8 mouse cellular contexts compared by ENCODE assay signal in the genomic region with DNA sequence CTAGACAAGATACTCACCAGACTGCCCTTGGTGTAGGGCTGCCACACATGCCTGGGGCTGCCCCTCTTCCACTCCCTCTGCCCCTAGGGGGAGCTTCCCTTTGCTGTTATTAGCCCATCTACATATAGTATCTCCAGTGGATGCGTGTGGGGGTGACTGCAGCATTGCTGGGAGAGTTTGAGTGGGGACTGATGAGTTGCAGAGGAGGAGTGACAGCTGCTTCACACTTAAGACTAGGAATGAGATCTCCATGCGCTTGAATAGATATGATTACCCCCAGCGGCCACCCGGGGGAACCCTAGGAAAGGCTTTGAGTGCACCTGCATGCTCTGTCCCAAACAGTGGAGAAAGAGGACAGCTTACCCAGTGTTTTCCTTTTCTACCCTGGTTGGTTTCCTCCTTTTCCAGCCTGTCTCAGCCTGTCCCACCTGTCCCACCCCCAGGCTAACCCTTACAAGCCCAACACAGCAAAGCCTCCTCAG. TPM values are rescaled to one million over a fixed set of nuclear protein-coding genes. Genes with fewer than 3 reads are reported as not detected.
DNase-seq lines count a peak whose midpoint lies in the region; ATAC-seq and TF ChIP-seq lines count a peak whose summit lies in the region.

No protein-coding gene starts in this region.

- H3K9me3 ChIP-seq in hindbrain, embryonic 16.5 days (ENCODE audit: control insufficient read depth, low read length) = no peaks in the 10 kb centered on the region
- no peaks in the 10 kb centered on the region for H3K9me3 ChIP-seq in hindbrain, postnatal 0 days (ENCODE audit: low read length)
- H3K9me3 ChIP-seq in intestine, embryonic 16.5 days (ENCODE audit: control insufficient read depth, low read length) = no peaks in the 10 kb centered on the region
- no peaks in the 10 kb centered on the region for H3K9me3 ChIP-seq in hindbrain, embryonic 14.5 days (ENCODE audit: control insufficient read depth, low read length)

- 68% methylated on average over 4 of the region's 4 CpGs for WGBS in hindbrain, embryonic 16.5 days
- WGBS in hindbrain, postnatal 0 days = 82% methylated on average over 4 of the region's 4 CpGs
- 70% methylated on average over 4 of the region's 4 CpGs for WGBS in intestine, embryonic 16.5 days
- WGBS in hindbrain, embryonic 14.5 days = 75% methylated on average over 4 of the region's 4 CpGs

- no peaks in the 10 kb centered on the region for H3K27me3 ChIP-seq in hindbrain, embryonic 16.5 days (replicated peaks; ENCODE audit: control insufficient read depth, insufficient read depth, low read length)
- H3K27me3 ChIP-seq in hindbrain, postnatal 0 days (ENCODE audit: insufficient read depth, low read length) = no peaks in the 10 kb centered on the region
- H3K27me3 ChIP-seq in intestine, embryonic 16.5 days (replicated peaks; ENCODE audit: control insufficient read depth, insufficient read depth, low read length) = no peaks in the 10 kb centered on the region
- no peaks in the 10 kb centered on the region for H3K27me3 ChIP-seq in hindbrain, embryonic 14.5 days (ENCODE audit: control insufficient read depth, insufficient read depth, low read length)

- ATAC-seq in hindbrain, embryonic 16.5 days = 0 out of 2 replicates have a peak, but pooled peaks have one; percentile 17
- ATAC-seq in hindbrain, postnatal 0 days = no peak
- ATAC-seq in intestine, embryonic 16.5 days = 0 out of 2 replicates have a peak, but pooled peaks have one; percentile 24
- no peak for ATAC-seq in hindbrain, embryonic 14.5 days (ENCODE audit: low FRiP score)

- H3K36me3 ChIP-seq in hindbrain, embryonic 16.5 days (ENCODE audit: control insufficient read depth, insufficient read depth, low read length) = peaks cover 2% of the 10 kb centered on the region
- H3K36me3 ChIP-seq in hindbrain, postnatal 0 days (ENCODE audit: insufficient read depth, low read length) = peaks cover 28% of the 10 kb centered on the region
- peaks cover 7% of the 10 kb centered on the region for H3K36me3 ChIP-seq in intestine, embryonic 16.5 days (ENCODE audit: control insufficient read depth, insufficient read depth, low read length)
- peaks cover 48% of the 10 kb centered on the region for H3K36me3 ChIP-seq in hindbrain, embryonic 14.5 days (replicated peaks; ENCODE audit: control insufficient read depth, insufficient read depth)

- no peak overlapping the region for H3K27ac ChIP-seq in hindbrain, embryonic 16.5 days (ENCODE audit: low read depth, low read length)
- no peak overlapping the region for H3K27ac ChIP-seq in hindbrain, postnatal 0 days
- H3K27ac ChIP-seq in intestine, embryonic 16.5 days (ENCODE audit: low read length) = no peak overlapping the region
- H3K27ac ChIP-seq in hindbrain, embryonic 14.5 days = no peak overlapping the region

- DNase-seq in hindbrain, postnatal 0 days (ENCODE audit: low spot score) = no peak
- peak; percentile 31 for DNase-seq in CD4-positive, CD25-positive, alpha-beta regulatory T cell, adult 2 months (ENCODE audit: low read depth, low spot score)
- peak; percentile 28 to 58 for DNase-seq in adrenal gland, postnatal 36 days
- peak; percentile 30 to 55 for DNase-seq in right cerebral cortex, adult 2 months (ENCODE audit: low spot score in 2 of 2)
- no peak for DNase-seq in testis, postnatal 10 days (ENCODE audit: low spot score)
- no peak for DNase-seq in hindbrain, embryonic 14.5 days (ENCODE audit: low spot score)

- H3K4me1 ChIP-seq in hindbrain, embryonic 16.5 days (ENCODE audit: control insufficient read depth, insufficient read depth, low read depth, low read length) = no peaks in the 10 kb centered on the region
- H3K4me1 ChIP-seq in hindbrain, postnatal 0 days (ENCODE audit: insufficient read depth, low read length) = no peaks in the 10 kb centered on the region
- 0 out of 2 replicates have a peak, but pooled peaks cover 2% of the 10 kb centered on the region for H3K4me1 ChIP-seq in intestine, embryonic 16.5 days (ENCODE audit: control insufficient read depth, insufficient read depth, low read length)
- H3K4me1 ChIP-seq in hindbrain, embryonic 14.5 days (replicated peaks; ENCODE audit: control insufficient read depth, insufficient read depth, low read length) = no peaks in the 10 kb centered on the region

- no peak; the same call in 1 of the 2 replicates for TF ChIP-seq CTCF in hindbrain, postnatal 0 days (IDR thresholded peaks at IDR 0.05; ENCODE audit: low read depth)

- H3K4me3 ChIP-seq in hindbrain, embryonic 16.5 days (ENCODE audit: low read length) = no peak overlapping the region
- no peak overlapping the region for H3K4me3 ChIP-seq in hindbrain, postnatal 0 days (ENCODE audit: low read length)
- H3K4me3 ChIP-seq in intestine, embryonic 16.5 days (ENCODE audit: low read length) = no peak overlapping the region
- H3K4me3 ChIP-seq in hindbrain, embryonic 14.5 days (replicated peaks; ENCODE audit: low read length) = no peak overlapping the region

- no peak overlapping the region for H3K9ac ChIP-seq in hindbrain, embryonic 16.5 days (ENCODE audit: low read depth, low read length)
- H3K9ac ChIP-seq in hindbrain, postnatal 0 days (replicated peaks; ENCODE audit: low read length) = no peak overlapping the region
- no peak overlapping the region for H3K9ac ChIP-seq in intestine, embryonic 16.5 days (ENCODE audit: low read depth, low read length)
- H3K9ac ChIP-seq in hindbrain, embryonic 14.5 days = no peak overlapping the region

- H3K4me2 ChIP-seq in hindbrain, embryonic 16.5 days (ENCODE audit: low read length) = no peak overlapping the region
- no peak overlapping the region for H3K4me2 ChIP-seq in hindbrain, postnatal 0 days (ENCODE audit: low read depth, low read length)
- no peak overlapping the region for H3K4me2 ChIP-seq in intestine, embryonic 16.5 days (ENCODE audit: low read depth, low read length)
- H3K4me2 ChIP-seq in hindbrain, embryonic 14.5 days (replicated peaks) = no peak overlapping the region

RNA-seq across cellular contexts. Expression of a gene that starts 9.1 kb away (rescaled TPM):
- polyA plus RNA-seq in hindbrain, embryonic 16.5 days (2015; fragmentation: Nextera tagmentation; extraction: Ambion mirVana) = 8.4 and 8.9 TPM in 2 replicates
- 2.4 and 8.7 TPM in 2 replicates for total RNA-seq in hindbrain, postnatal 0 days (2014; rRNA removed)
- 3.9 and 4.3 TPM in 2 replicates for polyA plus RNA-seq in hindbrain, postnatal 0 days (2015; fragmentation: Nextera tagmentation; extraction: Ambion mirVana)
- total RNA-seq in adrenal gland, postnatal 36 days (2021) = 1 to 10 TPM in 1 of 2 experiments, under 1 TPM in 1; 0.96 to 1.2 TPM
- 4.2 and 5.1 TPM in 2 replicates for polyA plus RNA-seq in intestine, embryonic 16.5 days (2015; fragmentation: Nextera tagmentation; extraction: Ambion mirVana)
- 6.0 and 7.6 TPM in 2 replicates for polyA plus RNA-seq in hindbrain, embryonic 14.5 days (2014; fragmentation: Nextera tagmentation; extraction: Ambion mirVana)

RNA-seq across cellular contexts. Expression of a gene that starts 34.7 kb away (rescaled TPM):
- polyA plus RNA-seq in hindbrain, embryonic 16.5 days (2015; fragmentation: Nextera tagmentation; extraction: Ambion mirVana) = 1.7 and 2.0 TPM in 2 replicates
- total RNA-seq in hindbrain, postnatal 0 days (2014; rRNA removed) = 1.2 and 2.3 TPM in 2 replicates
- polyA plus RNA-seq in hindbrain, postnatal 0 days (2015; fragmentation: Nextera tagmentation; extraction: Ambion mirVana) = 1.2 TPM in 2 replicates
- 10 to 100 TPM; 31.2 to 75.4 TPM for total RNA-seq in adrenal gland, postnatal 36 days (2021)
- polyA plus RNA-seq in intestine, embryonic 16.5 days (2015; fragmentation: Nextera tagmentation; extraction: Ambion mirVana) = 15.0 and 15.1 TPM in 2 replicates
- 0.78 and 1.1 TPM in 2 replicates for polyA plus RNA-seq in hindbrain, embryonic 14.5 days (2014; fragmentation: Nextera tagmentation; extraction: Ambion mirVana)

RNA-seq across cellular contexts. Expression of a gene that starts 56.9 kb away (rescaled TPM):
- polyA plus RNA-seq in hindbrain, embryonic 16.5 days (2015; fragmentation: Nextera tagmentation; extraction: Ambion mirVana) = 20.4 and 24.8 TPM in 2 replicates
- total RNA-seq in hindbrain, postnatal 0 days (2014; rRNA removed) = 20.8 and 22.5 TPM in 2 replicates
- 15.5 and 17.5 TPM in 2 replicates for polyA plus RNA-seq in hindbrain, postnatal 0 days (2015; fragmentation: Nextera tagmentation; extraction: Ambion mirVana)
- total RNA-seq in adrenal gland, postnatal 36 days (2021) = 10 to 100 TPM; 20.4 to 21.6 TPM
- polyA plus RNA-seq in intestine, embryonic 16.5 days (2015; fragmentation: Nextera tagmentation; extraction: Ambion mirVana) = 17.9 and 18.5 TPM in 2 replicates
- 26.2 and 27.6 TPM in 2 replicates for polyA plus RNA-seq in hindbrain, embryonic 14.5 days (2014; fragmentation: Nextera tagmentation; extraction: Ambion mirVana)

Comparison
In these comparisons a context has a peak if more than half of its experiments do, and no peak if none do; other contexts are left out.
1. ATAC-seq: peak in hindbrain, embryonic 16.5 days (single experiment) and intestine, embryonic 16.5 days (single experiment); none in hindbrain, postnatal 0 days (single experiment) and hindbrain, embryonic 14.5 days (single experiment).
2. DNase-seq: peak in CD4-positive, CD25-positive, alpha-beta regulatory T cell, adult 2 months (single experiment), adrenal gland, postnatal 36 days (2 of 2) and right cerebral cortex, adult 2 months (2 of 2); none in hindbrain, postnatal 0 days (single experiment), testis, postnatal 10 days (single experiment) and hindbrain, embryonic 14.5 days (single experiment).